In genomic region chr5:91862843-91863242, GRCm38 (mm10) we compare ENCODE assay signal across 22 mouse cellular contexts.
A peak's percentile ranks its signal among the peaks of the same experiment; 100 is the strongest.
DNase-seq lines count a peak whose midpoint lies in the region; ATAC-seq and TF ChIP-seq lines count a peak whose summit lies in the region.
"Had no signal": no experiment of that assay in that cellular context is flagged by ENCODE, and none has a peak within 500 bp of the region (broad histone marks: within the 10 kb centered on the region; RNA-seq: fewer than 3 reads in every experiment).

No protein-coding gene starts in this region.

- WGBS in midbrain, postnatal 0 days, result 97% methylated on average over 3 of the region's 3 CpGs
- WGBS in midbrain, embryonic 14.5 days, result 93% methylated on average over 3 of the region's 3 CpGs

- H3K4me2 ChIP-seq in midbrain, postnatal 0 days (ENCODE audit: low read depth, low read length, poor library complexity, severe bottlenecking), result no peak overlapping the region
- H3K4me2 ChIP-seq in midbrain, embryonic 14.5 days (ENCODE audit: low read length), result no peak overlapping the region
- H3K4me2 ChIP-seq: embryonic facial prominence, embryonic 15.5 days; heart, embryonic 12.5 days; hindbrain, embryonic 15.5 days had no signal

- TF ChIP-seq CTCF in layer of hippocampus, adult 2 months (conservative IDR thresholded peaks at IDR 0.05), result peak; percentile 39
- peak; percentile 22; the same call in 1 of the 2 replicates for TF ChIP-seq CTCF in midbrain, postnatal 0 days (IDR thresholded peaks at IDR 0.05)

- in situ Hi-C loops in ES-E14 (cut with MboI; ENCODE audit: low sequenced_read_pairs in 2 of 2, unreplicated experiment in 2 of 2), result no loop called here

- no peaks in the 10 kb centered on the region for H3K9me3 ChIP-seq in midbrain, postnatal 0 days (ENCODE audit: low read length)
- no peaks in the 10 kb centered on the region for H3K9me3 ChIP-seq in midbrain, embryonic 14.5 days (ENCODE audit: control insufficient read depth, low read length)
- no peaks in the 10 kb centered on the region for H3K9me3 ChIP-seq in ES-E14 (ENCODE audit: control insufficient read depth, insufficient read depth, low read depth, low read length)
- H3K9me3 ChIP-seq: embryonic facial prominence, embryonic 15.5 days; forebrain, embryonic 10.5 days; hindbrain, embryonic 15.5 days had no signal

- no peak overlapping the region for H3K4me3 ChIP-seq in layer of hippocampus, adult 2 months
- no peak overlapping the region for H3K4me3 ChIP-seq in midbrain, postnatal 0 days (ENCODE audit: low read depth, low read length)
- H3K4me3 ChIP-seq in midbrain, embryonic 14.5 days (replicated peaks; ENCODE audit: low read depth, low read length), result no peak overlapping the region
- H3K4me3 ChIP-seq in ES-E14 (ENCODE audit: insufficient read depth in 1 of 2, low read depth in 1 of 2, low read length in 2 of 2, poor library complexity in 1 of 2, severe bottlenecking in 1 of 2), result no peak overlapping the region
- H3K4me3 ChIP-seq: embryonic facial prominence, embryonic 15.5 days; erythroblast, embryonic 14.5 days; forebrain, embryonic 10.5 days; heart, adult 2 months; heart, embryonic 12.5 days; hindbrain, embryonic 15.5 days had no signal

- no peaks in the 10 kb centered on the region for H3K4me1 ChIP-seq in midbrain, postnatal 0 days (ENCODE audit: insufficient read depth, low read length)
- H3K4me1 ChIP-seq in midbrain, embryonic 14.5 days (ENCODE audit: control insufficient read depth, insufficient read depth, low read length), result no peaks in the 10 kb centered on the region
- H3K4me1 ChIP-seq in ES-E14 (ENCODE audit: control insufficient read depth in 2 of 2, insufficient read depth in 2 of 2, low read length in 2 of 2, poor library complexity in 1 of 2), result no peaks in the 10 kb centered on the region
- H3K4me1 ChIP-seq: embryonic facial prominence, embryonic 15.5 days; forebrain, embryonic 10.5 days; hindbrain, embryonic 15.5 days had no signal

- intact Hi-C loops in left cerebral cortex, postnatal 14 days (cut with DNase I), result loop anchor here (5.0 kb wide), 2 partner anchors 346 to 396 kb away; partner anchors contain the start of gene Parm1

- no peak overlapping the region for H3K9ac ChIP-seq in midbrain, postnatal 0 days (replicated peaks; ENCODE audit: low read length, poor library complexity, severe bottlenecking)
- H3K9ac ChIP-seq in midbrain, embryonic 14.5 days (replicated peaks; ENCODE audit: low read length), result no peak overlapping the region
- no peak overlapping the region for H3K9ac ChIP-seq in ES-E14 (ENCODE audit: insufficient read depth, low read depth, low read length, poor library complexity, severe bottlenecking)
- H3K9ac ChIP-seq: embryonic facial prominence, embryonic 15.5 days; heart, embryonic 12.5 days; hindbrain, embryonic 15.5 days had no signal

- H3K27me3 ChIP-seq in midbrain, postnatal 0 days (ENCODE audit: insufficient read depth, low read length), result no peaks in the 10 kb centered on the region
- H3K27me3 ChIP-seq in midbrain, embryonic 14.5 days (ENCODE audit: control insufficient read depth, insufficient read depth, low read length), result no peaks in the 10 kb centered on the region
- H3K27me3 ChIP-seq: embryonic facial prominence, embryonic 15.5 days; heart, embryonic 12.5 days; hindbrain, embryonic 15.5 days had no signal

- ATAC-seq in midbrain, postnatal 0 days (ENCODE audit: low FRiP score), result no peak
- ATAC-seq in midbrain, embryonic 14.5 days (ENCODE audit: low FRiP score, low TSS enrichment), result no peak
- ATAC-seq: activated CD4-positive, CD25-positive, alpha-beta regulatory T cell, adult 4 months; forebrain, embryonic 14.5 days had no signal

- H3K27ac ChIP-seq in layer of hippocampus, adult 2 months, result no peak overlapping the region
- H3K27ac ChIP-seq in midbrain, postnatal 0 days (ENCODE audit: low read depth, low read length), result no peak overlapping the region
- no peak overlapping the region for H3K27ac ChIP-seq in midbrain, embryonic 14.5 days (replicated peaks; ENCODE audit: low read depth, low read length)
- H3K27ac ChIP-seq in ES-E14 (ENCODE audit: insufficient read depth, low read depth, low read length, poor library complexity, severe bottlenecking), result no peak overlapping the region
- H3K27ac ChIP-seq: embryonic facial prominence, embryonic 15.5 days; forebrain, embryonic 10.5 days; heart, adult 2 months; hindbrain, embryonic 15.5 days had no signal

- no peak for DNase-seq in layer of hippocampus, adult 2 months (ENCODE audit: low spot score in 2 of 2)
- DNase-seq in layer of hippocampus, adult 9-10 months (ENCODE audit: low spot score), result no peak
- DNase-seq in midbrain, postnatal 0 days (ENCODE audit: low spot score), result no peak
- DNase-seq in midbrain, embryonic 14.5 days, result no peak
- DNase-seq in ES-E14 (ENCODE audit: low read depth, low spot score), result no peak
- no peak for DNase-seq in left cerebral cortex, postnatal 14 days (ENCODE audit: low spot score in 2 of 2)
- DNase-seq in lung, postnatal 36 days, result no peak
- DNase-seq: adrenal gland, postnatal 14 days; cerebellum, adult 2 months; cerebellum, postnatal 10 days; embryo, embryonic 11 days; gastrocnemius, postnatal 36 days; heart, adult 2 months; heart, postnatal 36 days; kidney, adult 11 months had no signal

- H3K36me3 ChIP-seq in midbrain, postnatal 0 days (ENCODE audit: insufficient read depth, low read length), result no peaks in the 10 kb centered on the region
- no peaks in the 10 kb centered on the region for H3K36me3 ChIP-seq in midbrain, embryonic 14.5 days (ENCODE audit: control insufficient read depth, insufficient read depth, low read length)
- no peaks in the 10 kb centered on the region for H3K36me3 ChIP-seq in ES-E14 (ENCODE audit: control insufficient read depth, insufficient read depth, low read length, poor library complexity, severe bottlenecking)
- H3K36me3 ChIP-seq: embryonic facial prominence, embryonic 15.5 days; forebrain, embryonic 10.5 days; heart, embryonic 12.5 days; hindbrain, embryonic 15.5 days had no signal

TF ChIP-seq in ES-E14, 5 proteins besides CTCF, POLR2A, EP300 and RAD21:
- TF ChIP-seq ZC3H11A (IDR thresholded peaks at IDR 0.05; ENCODE audit: borderline replicate concordance, low read depth, low read length), result peak; percentile 41; the same call in 1 of the 2 replicates
- no peak for TF ChIP-seq MAFK (IDR thresholded peaks at IDR 0.05; ENCODE audit: insufficient read depth, low read depth, low read length)
TF ChIP-seq in ES-E14: peak in this region for 1.
